Mouse (Mus musculus): ENCODE measurements around the gene Acvr1.

DNA sequence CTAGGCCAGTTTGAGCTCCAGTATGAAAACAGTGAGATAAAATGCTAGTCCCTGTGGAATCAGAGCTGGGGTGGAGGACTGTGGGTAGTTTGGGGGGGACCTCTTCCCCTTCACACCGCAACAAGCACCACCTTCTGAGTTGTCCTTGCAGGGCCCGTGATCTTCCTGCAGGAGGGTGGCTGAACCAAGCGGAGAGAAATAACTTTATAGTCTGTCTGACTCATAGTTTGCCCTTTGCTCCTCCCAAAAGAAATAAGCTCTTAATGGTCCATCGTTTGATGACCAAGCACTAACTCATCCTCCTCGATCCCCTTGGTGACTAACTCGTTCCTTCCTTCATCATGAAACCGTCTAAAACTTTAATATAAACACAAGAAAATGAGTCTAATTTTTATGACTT is 20.7 kb downstream of the Acvr1 start:
- TF ChIP-seq GATA1 (IDR thresholded peaks at IDR 0.05; ENCODE audit: borderline replicate concordance, low read length): no peak
- no peak for TF ChIP-seq CTCF (IDR thresholded peaks at IDR 0.05; ENCODE audit: low read depth, low read length)
- TF ChIP-seq TAL1 (conservative IDR thresholded peaks at IDR 0.05; ENCODE audit: low read depth, low read length): no peak
- no peak for TF ChIP-seq POLR2AphosphoS5 (IDR thresholded peaks at IDR 0.05; ENCODE audit: insufficient replicate concordance, low read depth, low read length)

Measured in G1E (cell line).